Mouse (Mus musculus): ENCODE measurements at regions not wholly inside any gene's neighbourhood (a gene's known extent, or its start where the extent isn't known, plus 50 kb on each side); places are given as distances from the start of the nearest gene placed in this dataset.
"Not testable (repeated sequence)": the region's sequence is repeated elsewhere in the genome, so short reads cannot be mapped to it uniquely, and the experiment has no call there.

DNA sequence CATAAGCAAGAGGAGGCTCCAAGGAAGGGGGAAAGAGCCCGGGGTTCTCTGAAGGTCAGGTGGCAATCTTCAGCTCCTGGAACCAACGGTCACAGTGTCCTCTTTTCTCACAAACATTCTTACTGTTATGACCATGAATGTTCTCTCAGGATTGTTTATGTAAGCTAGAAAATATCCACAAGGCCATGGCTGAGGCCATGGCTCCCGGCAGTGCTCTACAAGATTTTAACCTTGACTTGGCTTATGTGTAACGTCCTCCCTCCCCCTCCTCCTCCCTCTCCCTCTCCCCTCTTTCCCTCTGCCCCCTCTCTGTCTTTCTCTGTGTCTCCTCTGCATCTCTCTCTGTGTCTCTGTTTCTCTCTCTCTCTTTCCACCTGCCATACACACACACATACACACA lies 100.5 kb upstream of the Ccdc122 start:
- not testable (repeated sequence) for H3K4me2 ChIP-seq (replicated peaks); H3K27me3 ChIP-seq; ATAC-seq (ENCODE audit: low FRiP score, low read depth); H3K9ac ChIP-seq; H3K27ac ChIP-seq; H3K36me3 ChIP-seq; H3K4me3 ChIP-seq; H3K9me3 ChIP-seq; H3K4me1 ChIP-seq
- 74% methylated on average over 4 of the region's 4 CpGs for whole genome bisulfite sequencing

DNA sequence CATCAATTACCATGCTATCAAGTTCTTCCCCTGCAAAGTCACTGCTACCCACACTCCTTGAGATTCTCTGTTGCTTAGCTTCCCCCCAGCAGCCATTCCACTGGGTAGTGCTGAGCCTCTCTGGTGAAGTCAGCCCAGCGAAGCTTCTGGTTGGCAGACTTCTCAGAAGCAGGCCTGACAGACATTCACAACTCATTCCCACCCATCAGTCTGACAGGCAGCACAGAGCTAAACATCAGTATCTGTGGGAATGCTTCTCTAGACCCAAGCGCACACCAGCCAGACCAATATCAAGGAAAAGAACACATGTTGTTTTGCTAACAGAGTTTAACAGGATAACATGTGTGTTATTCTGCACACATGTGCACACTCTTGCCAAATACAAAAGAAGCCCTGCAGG lies 101.1 kb upstream of the Ccdc122 start:
- H3K27ac ChIP-seq, result no peak overlapping the region
- H3K36me3 ChIP-seq, result no peaks in the 10 kb centered on the region
- WGBS, result 79% methylated on average over 2 of the region's 2 CpGs
- H3K27me3 ChIP-seq, result no peaks in the 10 kb centered on the region
- H3K4me3 ChIP-seq, result no peak overlapping the region
- H3K9ac ChIP-seq, result no peak overlapping the region
- no peak for ATAC-seq (ENCODE audit: low FRiP score, low read depth)
- no peaks in the 10 kb centered on the region for H3K9me3 ChIP-seq
- H3K4me1 ChIP-seq, result peaks cover 6% of the 10 kb centered on the region; the same call in 1 of the 2 replicates
- H3K4me2 ChIP-seq (replicated peaks), result no peak overlapping the region

DNA sequence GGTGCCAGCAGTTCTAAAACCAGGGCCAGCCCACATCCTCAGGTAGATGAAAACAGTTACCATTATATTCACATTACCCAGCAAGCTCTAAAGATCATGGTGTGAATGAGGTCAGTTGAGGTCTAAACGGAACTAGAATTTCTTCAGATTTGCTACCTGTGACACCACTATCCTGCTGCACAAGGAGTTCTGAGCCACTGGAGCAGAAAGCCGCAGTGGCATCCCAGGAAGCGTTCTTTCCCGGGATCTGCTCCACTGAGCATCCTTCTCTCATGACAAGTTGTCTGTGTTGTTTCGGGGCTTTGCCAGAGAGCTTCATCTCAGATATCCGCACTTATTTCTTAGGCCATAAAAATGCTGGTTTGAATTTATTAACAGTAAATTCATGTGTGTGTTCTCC lies 103.7 kb upstream of the Ccdc122 start:
- 77% methylated on average over 6 of the region's 6 CpGs for WGBS
- no peak overlapping the region for H3K4me3 ChIP-seq

GRCm38 (mm10) chr14:76931398-76931797 lies 105.2 kb upstream of the Ccdc122 start:
- no peaks in the 10 kb centered on the region for H3K27me3 ChIP-seq
- H3K4me2 ChIP-seq (replicated peaks), result no peak overlapping the region
- H3K27ac ChIP-seq, result no peak overlapping the region
- no peak for ATAC-seq (ENCODE audit: low FRiP score, low read depth)
- H3K9me3 ChIP-seq, result no peaks in the 10 kb centered on the region
- no peak overlapping the region for H3K4me3 ChIP-seq
- WGBS, result 74% methylated on average over 1 of the region's 1 CpGs
- H3K36me3 ChIP-seq, result no peaks in the 10 kb centered on the region
- no peak overlapping the region for H3K9ac ChIP-seq
- H3K4me1 ChIP-seq, result peaks cover 3% of the 10 kb centered on the region; the same call in 1 of the 2 replicates

More for the DNA sequence above, 103.7 kb upstream of the Ccdc122 start:
- Histone ChIP-seq H3K9ac (no peak overlapping the region), H3K36me3 (no peaks in the 10 kb centered on the region), H3K4me1 (peaks cover 9% of the 10 kb centered on the region; the same call in 1 of the 2 replicates), H3K27me3 (no peaks in the 10 kb centered on the region), H3K9me3 (no peaks in the 10 kb centered on the region), H3K4me2 (replicated peaks) (no peak overlapping the region), H3K27ac (no peak overlapping the region)
- no peak for ATAC-seq (ENCODE audit: low FRiP score, low read depth)

DNA sequence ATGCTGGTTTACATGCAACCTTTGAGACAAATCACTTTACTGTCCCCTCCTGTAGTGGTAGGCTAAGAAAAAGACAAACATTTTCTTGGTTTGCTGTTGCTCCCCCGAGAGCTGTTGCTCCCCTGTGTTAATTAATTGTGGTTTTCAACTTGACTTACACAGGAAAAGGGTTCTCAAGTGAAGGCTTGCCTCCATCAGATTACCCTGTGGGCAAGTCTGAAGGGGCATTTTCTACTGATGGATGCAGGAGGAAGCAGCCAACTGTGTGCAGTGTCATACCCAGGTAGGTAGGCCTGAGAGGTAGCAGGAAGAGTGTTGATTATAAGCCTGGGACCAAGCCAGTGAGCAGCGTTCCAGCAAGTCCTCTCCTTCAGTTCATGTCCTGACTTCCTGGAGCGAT lies 107.0 kb upstream of the Ccdc122 start:
- WGBS, result 67% methylated on average over 3 of the region's 3 CpGs
- Histone ChIP-seq H3K27ac (no peak overlapping the region), H3K9me3 (no peaks in the 10 kb centered on the region), H3K27me3 (no peaks in the 10 kb centered on the region), H3K36me3 (no peaks in the 10 kb centered on the region), H3K4me3 (no peak overlapping the region), H3K9ac (no peak overlapping the region), H3K4me1 (peaks cover 3% of the 10 kb centered on the region; the same call in 1 of the 2 replicates), H3K4me2 (replicated peaks) (no peak overlapping the region)
- ATAC-seq (ENCODE audit: low FRiP score, low read depth), result no peak

- no peak overlapping the region for H3K9ac ChIP-seq
- H3K4me1 ChIP-seq, result peaks cover 3% of the 10 kb centered on the region; the same call in 1 of the 2 replicates
- no peaks in the 10 kb centered on the region for H3K36me3 ChIP-seq
- H3K9me3 ChIP-seq, result no peaks in the 10 kb centered on the region
- no peak overlapping the region for H3K4me2 ChIP-seq (replicated peaks)
- H3K27ac ChIP-seq, result no peak overlapping the region
- WGBS, result 90% methylated on average over 3 of the region's 3 CpGs
- no peaks in the 10 kb centered on the region for H3K27me3 ChIP-seq
- no peak for ATAC-seq (ENCODE audit: low FRiP score, low read depth)
- H3K4me3 ChIP-seq, result no peak overlapping the region
Observed at GRCm38 (mm10) chr14:76928706-76929105, 107.9 kb upstream of the Ccdc122 start.

GRCm38 (mm10) chr14:76927245-76927806 lies 109.2 kb upstream of the Ccdc122 start:
- Histone ChIP-seq H3K9ac (no peak overlapping the region), H3K27me3 (no peaks in the 10 kb centered on the region), H3K27ac (no peak overlapping the region), H3K4me1 (peaks cover 3% of the 10 kb centered on the region; the same call in 1 of the 2 replicates), H3K9me3 (no peaks in the 10 kb centered on the region), H3K4me3 (no peak overlapping the region), H3K36me3 (no peaks in the 10 kb centered on the region), H3K4me2 (replicated peaks) (no peak overlapping the region)
- no peak for ATAC-seq (ENCODE audit: low FRiP score, low read depth)
- WGBS, result 65% methylated on average over 5 of the region's 5 CpGs

- Histone ChIP-seq H3K9me3 (no peaks in the 10 kb centered on the region), H3K4me3 (no peak overlapping the region), H3K4me1 (peaks cover 3% of the 10 kb centered on the region; the same call in 1 of the 2 replicates), H3K9ac (no peak overlapping the region), H3K36me3 (no peaks in the 10 kb centered on the region), H3K27me3 (no peaks in the 10 kb centered on the region), H3K4me2 (replicated peaks) (no peak overlapping the region), H3K27ac (no peak overlapping the region)
- ATAC-seq (ENCODE audit: low FRiP score, low read depth), result no peak
- WGBS, result 87% methylated on average over 7 of the region's 7 CpGs
Observed at GRCm38 (mm10) chr14:76926416-76926815, 110.2 kb upstream of the Ccdc122 start.

GRCm38 (mm10) chr14:76922399-76922939 lies 114.1 kb upstream of the Ccdc122 start:
- H3K4me3 ChIP-seq, result no peak overlapping the region
- H3K36me3 ChIP-seq, result no peaks in the 10 kb centered on the region
- H3K4me2 ChIP-seq (replicated peaks), result no peak overlapping the region
- ATAC-seq (ENCODE audit: low FRiP score, low read depth), result no peak
- no peaks in the 10 kb centered on the region for H3K4me1 ChIP-seq
- no peak overlapping the region for H3K27ac ChIP-seq
- no peaks in the 10 kb centered on the region for H3K9me3 ChIP-seq
- H3K27me3 ChIP-seq, result no peaks in the 10 kb centered on the region
- 79% methylated on average over 6 of the region's 6 CpGs for WGBS
- H3K9ac ChIP-seq, result no peak overlapping the region

DNA sequence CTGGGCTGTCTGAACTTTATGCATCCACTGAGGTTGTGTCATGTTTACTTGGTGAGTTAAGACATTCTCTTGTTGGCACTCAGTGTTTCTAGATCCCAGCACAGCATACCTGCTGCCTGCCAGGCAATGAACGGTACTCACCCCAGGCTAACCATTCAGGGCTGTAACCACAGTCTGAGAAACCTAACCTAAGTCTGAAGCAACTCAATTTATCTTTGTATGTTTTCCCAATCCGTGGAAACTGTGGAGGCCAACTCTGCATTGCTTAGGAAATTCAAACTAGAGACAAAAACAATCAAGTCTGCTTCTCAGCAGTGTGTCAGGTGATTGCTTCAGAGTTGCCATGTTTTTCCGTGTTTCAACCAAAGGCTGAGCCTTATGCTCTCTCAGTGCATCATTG lies 118.5 kb upstream of the Ccdc122 start:
- WGBS, result 78% methylated on average over 3 of the region's 3 CpGs
- no peaks in the 10 kb centered on the region for H3K27me3 ChIP-seq
- no peak overlapping the region for H3K4me2 ChIP-seq (replicated peaks)
- no peaks in the 10 kb centered on the region for H3K4me1 ChIP-seq
- no peak for ATAC-seq (ENCODE audit: low FRiP score, low read depth)
- H3K9ac ChIP-seq, result no peak overlapping the region
- no peaks in the 10 kb centered on the region for H3K36me3 ChIP-seq
- H3K9me3 ChIP-seq, result no peaks in the 10 kb centered on the region
- no peak overlapping the region for H3K27ac ChIP-seq
- H3K4me3 ChIP-seq, result no peak overlapping the region

GRCm38 (mm10) chr14:76917139-76917929 lies 119.2 kb upstream of the Ccdc122 start:
- H3K9ac ChIP-seq, result no peak overlapping the region
- no peak overlapping the region for H3K4me3 ChIP-seq
- no peak overlapping the region for H3K27ac ChIP-seq
- no peaks in the 10 kb centered on the region for H3K9me3 ChIP-seq
- no peaks in the 10 kb centered on the region for H3K36me3 ChIP-seq
- H3K27me3 ChIP-seq, result no peaks in the 10 kb centered on the region
- H3K4me2 ChIP-seq (replicated peaks), result no peak overlapping the region
- WGBS, result 64% methylated on average over 10 of the region's 10 CpGs
- peaks cover 4% of the 10 kb centered on the region for H3K4me1 ChIP-seq
- ATAC-seq (ENCODE audit: low FRiP score, low read depth), result no peak

GRCm38 (mm10) chr14:76913850-76914249 lies 122.7 kb upstream of the Ccdc122 start:
- Histone ChIP-seq H3K9ac (no peak overlapping the region), H3K27ac (no peak overlapping the region), H3K4me1 (peaks cover 12% of the 10 kb centered on the region), H3K4me3 (no peak overlapping the region), H3K36me3 (no peaks in the 10 kb centered on the region), H3K27me3 (no peaks in the 10 kb centered on the region), H3K9me3 (no peaks in the 10 kb centered on the region), H3K4me2 (replicated peaks) (no peak overlapping the region)
- 90% methylated on average over 3 of the region's 3 CpGs for WGBS
- no peak for ATAC-seq (ENCODE audit: low FRiP score, low read depth)

Data from limb, embryonic 13.5 days (tissue).